Mouse (Mus musculus) midbrain, embryonic 10.5 days (tissue): Measurements from ENCODE around the gene Hbs1l. TPM values are rescaled to one million over a fixed set of nuclear protein-coding genes. Genes with fewer than 3 reads are reported as not detected.

Experiments used
- DNase-seq: peaks from one replicate; pipeline ENCODE4 v3.0.0-alpha.2; 2017; ENCODE audit warnings: low spot score
- H3K27ac ChIP-seq: fragments of 300-500 bp; sonication (generic); replicated peaks from 2 replicates; pipeline ENCODE4 v1.5.1; 2016; ENCODE audit warnings: mild to moderate bottlenecking
- H3K27me3 ChIP-seq: fragments of 300-500 bp; sonication (generic); 2 replicates; pipeline ENCODE4 v1.6.1; 2016; ENCODE audit warnings: low read depth, mild to moderate bottlenecking; ENCODE audit not compliant: poor library complexity, severe bottlenecking
- H3K36me3 ChIP-seq: fragments of 300-500 bp; sonication (generic); 2 replicates; pipeline ENCODE4 v1.6.1; 2016; ENCODE audit warnings: mild to moderate bottlenecking, moderate library complexity
- H3K4me1 ChIP-seq: fragments of 300-500 bp; sonication (generic); 2 replicates; pipeline ENCODE4 v1.6.1; 2016
- H3K4me3 ChIP-seq: fragments of 300-500 bp; sonication (generic); 2 replicates; pipeline ENCODE4 v1.5.1; 2016; ENCODE audit warnings: mild to moderate bottlenecking, moderate library complexity
- H3K9me3 ChIP-seq: fragments of 300-500 bp; sonication (generic); replicated peaks from 2 replicates; pipeline ENCODE4 v1.6.1; 2016; ENCODE audit warnings: mild to moderate bottlenecking
- WGBS: fragments of 180-500 bp; shearing (Covaris S2); methylation state at CpG from one replicate; pipeline ENCODE4 v1.1.7; 2016; 5-methylcytosine and 5-hydroxymethylcytosine counted together
- polyA plus RNA-seq: library from polyadenylated mRNA; unstranded; fragments of >200 nt; fragmentation: Nextera tagmentation; extraction: Ambion mirVana; gene quantifications from 2 replicates; pipeline ENCODE4 v1.2.1, GENCODE M21; 2016

Gene Hbs1l
- polyA plus RNA-seq: 134 and 136 TPM in 2 replicates

- DNase-seq: peak; percentile 94
- Histone ChIP-seq H3K36me3 (peaks cover 21% of the 10 kb centered on the region), H3K4me1 (peaks cover 30% of the 10 kb centered on the region), H3K9me3 (no peaks in the 10 kb centered on the region), H3K27ac (peak within 1 kb of the TSS; percentile 91), H3K27me3 (no peaks in the 10 kb centered on the region), H3K4me3 (peak within 1 kb of the TSS; percentile 97)
- under 1% methylated on average over 81 of the region's 81 CpGs for WGBS
Measured at GRCm38 (mm10) chr10:21295759-21296621, at the start of gene Hbs1l. TSS of gene Hbs1l (plus strand) at chr10:21295979.

GRCm38 (mm10) chr10:21248556-21248955, 47.2 kb upstream of the Hbs1l start:
- 78% methylated on average over 4 of the region's 4 CpGs for WGBS
- H3K4me1 ChIP-seq: 0 out of 2 replicates have a peak, but pooled peaks cover 7% of the 10 kb centered on the region

GRCm38 (mm10) chr10:21251881-21252534, 43.8 kb upstream of the Hbs1l start:
- H3K27ac ChIP-seq: no peak overlapping the region; the same call in 1 of the 2 replicates
- no peak for DNase-seq
- 65% methylated on average over 15 of the region's 15 CpGs for whole genome bisulfite sequencing
- H3K36me3 ChIP-seq: no peaks in the 10 kb centered on the region
- no peaks in the 10 kb centered on the region for H3K9me3 ChIP-seq
- no peak overlapping the region for H3K4me3 ChIP-seq
- 0 out of 2 replicates have a peak, but pooled peaks cover 7% of the 10 kb centered on the region for H3K4me1 ChIP-seq
- H3K27me3 ChIP-seq: no peaks in the 10 kb centered on the region

More at GRCm38 (mm10) chr10:21248556-21248955, 47.2 kb upstream of the Hbs1l start:
- Histone ChIP-seq H3K9me3 (no peaks in the 10 kb centered on the region), H3K27me3 (no peaks in the 10 kb centered on the region), H3K27ac (no peak overlapping the region), H3K4me3 (no peak overlapping the region), H3K36me3 (no peaks in the 10 kb centered on the region)
- no peak for DNase-seq

GRCm38 (mm10) chr10:21252800-21253199, 43.0 kb upstream of the Hbs1l start:
- H3K4me3 ChIP-seq: no peak overlapping the region
- no peaks in the 10 kb centered on the region for H3K27me3 ChIP-seq
- no peak for DNase-seq
- 0 out of 2 replicates have a peak, but pooled peaks cover 7% of the 10 kb centered on the region for H3K4me1 ChIP-seq
- 90% methylated on average over 4 of the region's 4 CpGs for WGBS
- H3K27ac ChIP-seq: no peak overlapping the region
- no peaks in the 10 kb centered on the region for H3K9me3 ChIP-seq
- no peaks in the 10 kb centered on the region for H3K36me3 ChIP-seq

- Histone ChIP-seq H3K27me3 (no peaks in the 10 kb centered on the region), H3K4me3 (no peak overlapping the region), H3K27ac (no peak overlapping the region), H3K4me1 (0 out of 2 replicates have a peak, but pooled peaks cover 7% of the 10 kb centered on the region), H3K9me3 (no peaks in the 10 kb centered on the region), H3K36me3 (no peaks in the 10 kb centered on the region)
- DNase-seq: no peak
- WGBS: 88% methylated on average over 12 of the region's 12 CpGs
Measured at GRCm38 (mm10) chr10:21254266-21255140, 41.3 kb upstream of the Hbs1l start.

- H3K9me3 ChIP-seq: no peaks in the 10 kb centered on the region
- WGBS: 74% methylated on average over 5 of the region's 5 CpGs
- 0 out of 2 replicates have a peak, but pooled peaks cover under 1% of the 10 kb centered on the region for H3K4me1 ChIP-seq
- DNase-seq: no peak
- no peaks in the 10 kb centered on the region for H3K27me3 ChIP-seq
- no peak overlapping the region for H3K27ac ChIP-seq
- no peaks in the 10 kb centered on the region for H3K36me3 ChIP-seq
- H3K4me3 ChIP-seq: no peak overlapping the region
Measured at GRCm38 (mm10) chr10:21257244-21257643, 38.5 kb upstream of the Hbs1l start.

GRCm38 (mm10) chr10:21259649-21260048, 36.1 kb upstream of the Hbs1l start:
- H3K36me3 ChIP-seq: no peaks in the 10 kb centered on the region
- no peak for DNase-seq
- H3K27me3 ChIP-seq: no peaks in the 10 kb centered on the region
- no peak overlapping the region for H3K4me3 ChIP-seq
- H3K9me3 ChIP-seq: no peaks in the 10 kb centered on the region
- H3K27ac ChIP-seq: no peak overlapping the region
- WGBS: 80% methylated on average over 2 of the region's 2 CpGs
- no peaks in the 10 kb centered on the region for H3K4me1 ChIP-seq

- Histone ChIP-seq H3K4me1 (no peaks in the 10 kb centered on the region), H3K27me3 (no peaks in the 10 kb centered on the region), H3K27ac (no peak overlapping the region), H3K9me3 (no peaks in the 10 kb centered on the region), H3K36me3 (no peaks in the 10 kb centered on the region), H3K4me3 (no peak overlapping the region)
- WGBS: 85% methylated on average over 11 of the region's 11 CpGs
- no peak for DNase-seq
Measured at GRCm38 (mm10) chr10:21265188-21265587, 30.6 kb upstream of the Hbs1l start.

- Histone ChIP-seq H3K36me3 (no peaks in the 10 kb centered on the region), H3K4me1 (peaks cover 3% of the 10 kb centered on the region), H3K27ac (no peak overlapping the region), H3K27me3 (no peaks in the 10 kb centered on the region), H3K9me3 (no peaks in the 10 kb centered on the region), H3K4me3 (no peak overlapping the region)
- 86% methylated on average over 2 of the region's 2 CpGs for WGBS
- no peak for DNase-seq
Measured at GRCm38 (mm10) chr10:21267452-21267851, 28.3 kb upstream of the Hbs1l start.

- Histone ChIP-seq H3K36me3 (no peaks in the 10 kb centered on the region), H3K27ac (no peak overlapping the region), H3K27me3 (no peaks in the 10 kb centered on the region), H3K4me1 (peaks cover 3% of the 10 kb centered on the region), H3K4me3 (no peak overlapping the region), H3K9me3 (no peaks in the 10 kb centered on the region)
- no peak for DNase-seq
- WGBS: 88% methylated on average over 6 of the region's 6 CpGs
Measured at GRCm38 (mm10) chr10:21268786-21269410, 26.9 kb upstream of the Hbs1l start.

- peaks cover 3% of the 10 kb centered on the region for H3K4me1 ChIP-seq
- WGBS: 91% methylated on average over 2 of the region's 2 CpGs
- H3K4me3 ChIP-seq: no peak overlapping the region
- no peaks in the 10 kb centered on the region for H3K36me3 ChIP-seq
- no peaks in the 10 kb centered on the region for H3K9me3 ChIP-seq
- no peaks in the 10 kb centered on the region for H3K27me3 ChIP-seq
- DNase-seq: no peak
- no peak overlapping the region for H3K27ac ChIP-seq
Measured at GRCm38 (mm10) chr10:21269920-21270319, 25.9 kb upstream of the Hbs1l start.

GRCm38 (mm10) chr10:21270905-21271304, 24.9 kb upstream of the Hbs1l start:
- Histone ChIP-seq H3K36me3 (no peaks in the 10 kb centered on the region), H3K9me3 (no peaks in the 10 kb centered on the region), H3K27me3 (no peaks in the 10 kb centered on the region), H3K4me3 (no peak overlapping the region), H3K27ac (no peak overlapping the region), H3K4me1 (peaks cover 3% of the 10 kb centered on the region)
- no peak for DNase-seq
- WGBS: 88% methylated on average over 5 of the region's 5 CpGs
